Mouse (Mus musculus) gonadal fat pad, adult 2 months (tissue): ENCODE data around the gene Adk. TPM values are rescaled to one million over a fixed set of nuclear protein-coding genes. Genes with fewer than 3 reads are reported as not detected.

Source experiments
- DNase-seq: peaks from one replicate; pipeline ENCODE4 v3.0.0-alpha.2; 2012; ENCODE audit warnings: low read depth
- polyA plus RNA-seq: library from polyadenylated mRNA; depleted of rRNA; stranded (reverse); fragments of >200 nt; gene quantifications from 2 replicates; pipeline ENCODE4 v1.2.3, GENCODE M21; 2012; rRNA removed

Gene Adk
- polyA plus RNA-seq = 66.8 and 85.3 TPM in 2 replicates

- DNase-seq = no peak
Measured at GRCm38 (mm10) chr14:21052112-21052780, at the start of gene Adk, which contains the start of gene Ap3m1. Gene Adk (plus strand): TSS chr14:21052574. Gene Ap3m1 (minus strand): TSS chr14:21052508.

GRCm38 (mm10) chr14:21013800-21014334, 38.5 kb upstream of the Adk start:
- DNase-seq = no peak

- no peak for DNase-seq
Measured at GRCm38 (mm10) chr14:21017871-21018270, 34.5 kb upstream of the Adk start.

GRCm38 (mm10) chr14:21018977-21019376, 33.4 kb upstream of the Adk start:
- DNase-seq = no peak

- no peak for DNase-seq
Measured at GRCm38 (mm10) chr14:21020435-21020834, 31.9 kb upstream of the Adk start.

- no peak for DNase-seq
Measured at GRCm38 (mm10) chr14:21027542-21027941, 24.8 kb upstream of the Adk start.

GRCm38 (mm10) chr14:21029025-21029659, 23.2 kb upstream of the Adk start:
- no peak for DNase-seq

GRCm38 (mm10) chr14:21031783-21032511, 20.4 kb upstream of the Adk start:
- DNase-seq = no peak

GRCm38 (mm10) chr14:21034271-21034670, 18.1 kb upstream of the Adk start:
- DNase-seq = no peak

- no peak for DNase-seq
Measured at GRCm38 (mm10) chr14:21034791-21035190, 17.6 kb upstream of the Adk start.

- no peak for DNase-seq
Measured at GRCm38 (mm10) chr14:21039077-21039476, 13.3 kb upstream of the Adk start.

- DNase-seq = no peak
Measured at GRCm38 (mm10) chr14:21039623-21040022, 12.8 kb upstream of the Adk start.

GRCm38 (mm10) chr14:21047840-21048239, 4.5 kb upstream of the Adk start:
- DNase-seq = no peak

GRCm38 (mm10) chr14:21048879-21049278, 3.5 kb upstream of the Adk start:
- DNase-seq = no peak

GRCm38 (mm10) chr14:21050734-21051133, 1.6 kb upstream of the Adk start:
- no peak for DNase-seq

- no peak for DNase-seq
Measured at GRCm38 (mm10) chr14:21051380-21052111, 828 bp upstream of the Adk start.

GRCm38 (mm10) chr14:21052781-21053130, 382 bp downstream of the Adk start:
- no peak for DNase-seq

GRCm38 (mm10) chr14:21053151-21053550, 777 bp downstream of the Adk start:
- DNase-seq = no peak

- DNase-seq = no peak
Measured at GRCm38 (mm10) chr14:21053586-21053985, 1.2 kb downstream of the Adk start.

GRCm38 (mm10) chr14:21058972-21059371, 6.6 kb downstream of the Adk start:
- DNase-seq = no peak

GRCm38 (mm10) chr14:21062766-21063513, 10.6 kb downstream of the Adk start:
- DNase-seq = no peak
